Mouse (Mus musculus): ENCODE data around the gene Ankub1.

DNA sequence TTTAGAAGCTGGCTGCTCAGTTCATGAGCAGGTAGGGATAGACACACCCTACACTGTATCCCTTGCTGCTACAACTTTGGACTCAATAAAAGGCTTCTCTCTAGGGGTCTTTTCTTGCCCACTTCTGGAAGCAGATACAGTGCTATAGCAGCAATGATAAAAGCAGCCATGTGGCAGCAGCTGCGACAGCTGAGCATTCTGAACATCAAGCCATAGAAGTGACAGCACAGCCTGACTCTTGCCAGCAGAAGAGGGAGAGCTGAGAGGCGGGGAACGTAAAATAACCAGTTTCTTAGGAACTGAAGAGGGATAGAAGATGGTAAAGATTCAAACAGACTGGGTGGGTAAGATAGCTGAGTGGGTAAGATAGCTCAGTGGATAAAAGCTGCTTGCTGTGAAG lies 40.1 kb downstream of the Ankub1 start:
- no peak for TF ChIP-seq CTCF (IDR thresholded peaks at IDR 0.05; ENCODE audit: low read depth)
- no peak for TF ChIP-seq EP300 (optimal IDR thresholded peaks at IDR 0.05)
